Mouse (Mus musculus): Measurements from ENCODE around the gene Cd163l1. TPM values are rescaled to one million over a fixed set of nuclear protein-coding genes. Genes with fewer than 3 reads are reported as not detected.

The Cd163l1 gene
- polyA plus RNA-seq, 1 experiment = 2.1 TPM

- no peak for DNase-seq (ENCODE audit: low read depth in 1 of 2, low spot score in 2 of 2)
- TF ChIP-seq POLR2A (IDR thresholded peaks at IDR 0.05; ENCODE audit: low read depth, low read length) = no peak
- TF ChIP-seq CTCF (IDR thresholded peaks at IDR 0.05; ENCODE audit: extremely low read depth, insufficient read depth, insufficient read length, insufficient replicate concordance) = no peak
- no peaks in the 10 kb centered on the region for H3K4me1 ChIP-seq (ENCODE audit: control insufficient read depth, insufficient read depth, insufficient read length)
- 82% methylated on average over 4 of the region's 4 CpGs for WGBS
- no peak overlapping the region for H3K27ac ChIP-seq (ENCODE audit: insufficient read depth, low read length)
- H3K4me3 ChIP-seq (ENCODE audit: extremely low read depth, insufficient read depth, insufficient read length) = no peak overlapping the region
- no peaks in the 10 kb centered on the region for H3K27me3 ChIP-seq (ENCODE audit: control insufficient read depth, insufficient read depth, low read length)
- H3K36me3 ChIP-seq (ENCODE audit: control insufficient read depth, insufficient read depth, low read length) = no peaks in the 10 kb centered on the region
These were observed 24.0 kb upstream of the Cd163l1 start for GRCm38 (mm10) chr7:140194031-140194430.

GRCm38 (mm10) chr7:140196002-140196401, 22.1 kb upstream of the Cd163l1 start:
- no peaks in the 10 kb centered on the region for H3K27me3 ChIP-seq (ENCODE audit: control insufficient read depth, insufficient read depth, low read length)
- TF ChIP-seq CTCF (IDR thresholded peaks at IDR 0.05; ENCODE audit: extremely low read depth, insufficient read depth, insufficient read length, insufficient replicate concordance) (no peak), POLR2A (IDR thresholded peaks at IDR 0.05; ENCODE audit: low read depth, low read length) (no peak)
- 70% methylated on average over 8 of the region's 8 CpGs for WGBS
- no peaks in the 10 kb centered on the region for H3K36me3 ChIP-seq (ENCODE audit: control insufficient read depth, insufficient read depth, low read length)
- no peak overlapping the region for H3K27ac ChIP-seq (ENCODE audit: insufficient read depth, low read length)
- no peaks in the 10 kb centered on the region for H3K4me1 ChIP-seq (ENCODE audit: control insufficient read depth, insufficient read depth, insufficient read length)
- no peak for DNase-seq (ENCODE audit: low read depth in 1 of 2, low spot score in 2 of 2)
- no peak overlapping the region for H3K4me3 ChIP-seq (ENCODE audit: extremely low read depth, insufficient read depth, insufficient read length)

DNA sequence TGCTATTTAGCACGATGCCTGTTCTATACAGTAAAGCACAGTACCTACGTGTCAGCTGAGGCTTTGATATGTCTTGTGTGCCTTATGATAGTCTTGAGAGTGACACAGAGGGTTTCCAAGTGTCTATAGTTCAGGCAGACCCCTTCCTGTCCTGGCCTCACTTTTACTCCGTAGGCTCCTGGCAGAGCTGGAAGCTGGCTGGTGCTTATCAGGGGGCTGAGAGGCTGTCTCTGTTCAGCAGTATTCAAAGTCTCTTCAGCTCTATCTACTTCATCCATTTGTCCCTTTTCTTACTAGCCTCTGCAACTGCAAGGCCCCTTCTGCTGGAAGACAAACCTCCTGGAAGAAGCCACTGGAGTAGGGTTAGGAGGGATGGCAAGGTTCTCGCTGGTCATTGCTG, 17.0 kb upstream of the Cd163l1 start:
- H3K27ac ChIP-seq (ENCODE audit: insufficient read depth, low read length) = no peak overlapping the region
- TF ChIP-seq POLR2A (IDR thresholded peaks at IDR 0.05; ENCODE audit: low read depth, low read length) (no peak), CTCF (IDR thresholded peaks at IDR 0.05; ENCODE audit: extremely low read depth, insufficient read depth, insufficient read length, insufficient replicate concordance) (no peak)
- 77% methylated on average over 4 of the region's 4 CpGs for WGBS
- DNase-seq (ENCODE audit: low read depth in 1 of 2, low spot score in 2 of 2) = no peak
- no peak overlapping the region for H3K4me3 ChIP-seq (ENCODE audit: extremely low read depth, insufficient read depth, insufficient read length)
- peaks cover 4% of the 10 kb centered on the region; the same call in 1 of the 2 replicates for H3K4me1 ChIP-seq (ENCODE audit: control insufficient read depth, insufficient read depth, insufficient read length)
- H3K27me3 ChIP-seq (ENCODE audit: control insufficient read depth, insufficient read depth, low read length) = no peaks in the 10 kb centered on the region
- H3K36me3 ChIP-seq (ENCODE audit: control insufficient read depth, insufficient read depth, low read length) = no peaks in the 10 kb centered on the region

DNA sequence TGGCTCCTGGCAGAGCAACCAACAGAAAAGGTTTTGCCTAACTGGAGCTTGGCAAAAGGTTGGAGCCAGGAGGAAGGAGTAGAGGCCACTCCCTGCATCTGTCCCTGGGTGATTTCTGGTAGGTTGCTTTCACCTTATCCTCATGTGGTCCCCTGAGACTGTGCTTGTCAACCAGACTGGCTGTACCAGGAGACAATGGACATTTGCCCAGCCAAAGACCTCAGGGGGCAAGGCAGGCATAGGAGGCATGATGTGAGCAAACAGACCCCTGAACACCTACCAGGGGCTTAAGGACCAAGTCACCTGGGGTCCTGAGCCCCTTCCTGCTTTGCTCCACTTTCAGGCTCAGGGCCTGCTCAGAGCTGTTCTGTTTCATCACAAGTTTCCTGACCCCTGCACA, 12.2 kb upstream of the Cd163l1 start, which contains the start of gene Olfr524:
Olfr524 (minus strand) TSS at position 101 of the 400 bp plus-strand sequence.
- H3K4me1 ChIP-seq (ENCODE audit: control insufficient read depth, insufficient read depth, insufficient read length) = peaks cover 8% of the 10 kb centered on the region
- peak within 1 kb of the TSS; percentile 18; the same call in 1 of the 2 replicates for H3K27ac ChIP-seq (ENCODE audit: insufficient read depth, low read length)
- no peaks in the 10 kb centered on the region for H3K27me3 ChIP-seq (ENCODE audit: control insufficient read depth, insufficient read depth, low read length)
- no peaks in the 10 kb centered on the region for H3K36me3 ChIP-seq (ENCODE audit: control insufficient read depth, insufficient read depth, low read length)
- TF ChIP-seq CTCF (IDR thresholded peaks at IDR 0.05; ENCODE audit: extremely low read depth, insufficient read depth, insufficient read length, insufficient replicate concordance) = no peak
- TF ChIP-seq POLR2A (IDR thresholded peaks at IDR 0.05; ENCODE audit: low read depth, low read length) = no peak
- no peak within 1 kb of the TSS for H3K4me3 ChIP-seq (ENCODE audit: extremely low read depth, insufficient read depth, insufficient read length)
- no peak for DNase-seq (ENCODE audit: low read depth in 1 of 2, low spot score in 2 of 2)

- WGBS = 53% methylated on average over 3 of the region's 3 CpGs
- Histone ChIP-seq H3K36me3 (ENCODE audit: control insufficient read depth, insufficient read depth, low read length) (no peaks in the 10 kb centered on the region), H3K4me1 (ENCODE audit: control insufficient read depth, insufficient read depth, insufficient read length) (peaks cover 8% of the 10 kb centered on the region), H3K4me3 (ENCODE audit: extremely low read depth, insufficient read depth, insufficient read length) (no peak overlapping the region), H3K27me3 (ENCODE audit: control insufficient read depth, insufficient read depth, low read length) (no peaks in the 10 kb centered on the region), H3K27ac (ENCODE audit: insufficient read depth, low read length) (no peak overlapping the region)
- TF ChIP-seq POLR2A (IDR thresholded peaks at IDR 0.05; ENCODE audit: low read depth, low read length) = no peak
- TF ChIP-seq CTCF (IDR thresholded peaks at IDR 0.05; ENCODE audit: extremely low read depth, insufficient read depth, insufficient read length, insufficient replicate concordance) = no peak
- no peak for DNase-seq (ENCODE audit: low read depth in 1 of 2, low spot score in 2 of 2)
These were observed 11.2 kb upstream of the Cd163l1 start for GRCm38 (mm10) chr7:140206904-140207303.

- TF ChIP-seq POLR2A (IDR thresholded peaks at IDR 0.05; ENCODE audit: low read depth, low read length) (no peak), CTCF (IDR thresholded peaks at IDR 0.05; ENCODE audit: extremely low read depth, insufficient read depth, insufficient read length, insufficient replicate concordance) (no peak)
- 14% methylated on average over 8 of the region's 8 CpGs for WGBS
- 0 out of 2 replicates have a peak overlapping the region, but pooled peaks have one; percentile 52 for H3K27ac ChIP-seq (ENCODE audit: insufficient read depth, low read length)
These were observed 9.9 kb upstream of the Cd163l1 start for GRCm38 (mm10) chr7:140208153-140208552.

GRCm38 (mm10) chr7:140208677-140209076, 9.4 kb upstream of the Cd163l1 start:
- Histone ChIP-seq H3K36me3 (ENCODE audit: control insufficient read depth, insufficient read depth, low read length) (no peaks in the 10 kb centered on the region), H3K27ac (ENCODE audit: insufficient read depth, low read length) (no peak overlapping the region), H3K4me1 (ENCODE audit: control insufficient read depth, insufficient read depth, insufficient read length) (peaks cover 9% of the 10 kb centered on the region), H3K4me3 (ENCODE audit: extremely low read depth, insufficient read depth, insufficient read length) (no peak overlapping the region), H3K27me3 (ENCODE audit: control insufficient read depth, insufficient read depth, low read length) (no peaks in the 10 kb centered on the region)
- WGBS = 68% methylated on average over 3 of the region's 3 CpGs
- DNase-seq (ENCODE audit: low read depth in 1 of 2, low spot score in 2 of 2) = no peak
- TF ChIP-seq POLR2A (IDR thresholded peaks at IDR 0.05; ENCODE audit: low read depth, low read length) (no peak), CTCF (IDR thresholded peaks at IDR 0.05; ENCODE audit: extremely low read depth, insufficient read depth, insufficient read length, insufficient replicate concordance) (no peak)

More at GRCm38 (mm10) chr7:140208153-140208552, 9.9 kb upstream of the Cd163l1 start:
- DNase-seq (ENCODE audit: low read depth in 1 of 2, low spot score in 2 of 2) = peak in 1 of 2 experiments; percentile 49
- no peak overlapping the region for H3K4me3 ChIP-seq (ENCODE audit: extremely low read depth, insufficient read depth, insufficient read length)
- no peaks in the 10 kb centered on the region for H3K36me3 ChIP-seq (ENCODE audit: control insufficient read depth, insufficient read depth, low read length)
- H3K27me3 ChIP-seq (ENCODE audit: control insufficient read depth, insufficient read depth, low read length) = no peaks in the 10 kb centered on the region
- peaks cover 8% of the 10 kb centered on the region for H3K4me1 ChIP-seq (ENCODE audit: control insufficient read depth, insufficient read depth, insufficient read length)

Data from spleen, adult 2 months (tissue).